Mouse (Mus musculus) midbrain, embryonic 16.5 days (tissue): Measurements from ENCODE around the gene Olfr713. TPM values are rescaled to one million over a fixed set of nuclear protein-coding genes. Genes with fewer than 3 reads are reported as not detected.

ENCODE experiments used
- ATAC-seq: fragments of 200-750 bp; cut with Nextera tagmentation; 2 replicates; pipeline ENCODE4 v1.8.0; 2017; ENCODE audit warnings: moderate TSS enrichment
- H3K27ac ChIP-seq: fragments of 300-500 bp; sonication (generic); 2 replicates; pipeline ENCODE4 v1.5.1; 2014; ENCODE audit warnings: mild to moderate bottlenecking, low read length, mixed read lengths
- H3K27me3 ChIP-seq: fragments of 300-500 bp; sonication (generic); 2 replicates; pipeline ENCODE4 v1.6.1; 2014; ENCODE audit warnings: low read depth, low read length, mixed read lengths; ENCODE audit not compliant: control insufficient read depth, insufficient read depth
- H3K36me3 ChIP-seq: fragments of 300-500 bp; sonication (generic); 2 replicates; pipeline ENCODE4 v1.6.1; 2014; ENCODE audit warnings: mild to moderate bottlenecking, low read length, moderate library complexity, mixed read lengths; ENCODE audit not compliant: control insufficient read depth, insufficient read depth
- H3K4me1 ChIP-seq: fragments of 300-500 bp; sonication (generic); 2 replicates; pipeline ENCODE4 v1.6.1; 2014; ENCODE audit warnings: mild to moderate bottlenecking, low read length, mixed read lengths; ENCODE audit not compliant: control insufficient read depth, insufficient read depth
- H3K4me2 ChIP-seq: fragments of 300-500 bp; sonication (generic); 2 replicates; pipeline ENCODE4 v1.6.1; 2014; ENCODE audit warnings: mild to moderate bottlenecking, low read length, mixed read lengths
- H3K4me3 ChIP-seq: fragments of 300-500 bp; sonication (generic); 2 replicates; pipeline ENCODE4 v1.5.1; 2014; ENCODE audit warnings: low read depth, mild to moderate bottlenecking, low read length, moderate library complexity, mixed read lengths
- H3K9ac ChIP-seq: fragments of 300-500 bp; sonication (generic); 2 replicates; pipeline ENCODE4 v1.6.1; 2014; ENCODE audit warnings: low read depth, low read length, mixed read lengths
- H3K9me3 ChIP-seq: fragments of 300-500 bp; sonication (generic); replicated peaks from 2 replicates; pipeline ENCODE4 v1.6.1; 2014; ENCODE audit warnings: mild to moderate bottlenecking, low read length, mixed read lengths; ENCODE audit not compliant: control insufficient read depth, poor library complexity, severe bottlenecking
- WGBS: fragments of 180-500 bp; shearing (Covaris S2); extraction: QIAGEN DNeasy Blood & Tissue Kit; methylation state at CpG from one replicate; pipeline ENCODE4 v1.1.7; 2014; 5-methylcytosine and 5-hydroxymethylcytosine counted together
- polyA plus RNA-seq: library from polyadenylated mRNA; unstranded; fragments of >200 nt; fragmentation: Nextera tagmentation; extraction: Ambion mirVana; gene quantifications from 2 replicates; pipeline ENCODE4 v1.2.1, GENCODE M21; 2015

The Olfr713 gene
- not detected in 2 replicates for polyA plus RNA-seq

- H3K9me3 ChIP-seq: no peaks in the 10 kb centered on the region
- WGBS: 85% methylated on average over 1 of the region's 1 CpGs
- no peaks in the 10 kb centered on the region for H3K27me3 ChIP-seq
- H3K36me3 ChIP-seq: no peaks in the 10 kb centered on the region
- H3K9ac ChIP-seq: no peak within 1 kb of the TSS
- H3K4me3 ChIP-seq: no peak within 1 kb of the TSS
- no peak within 1 kb of the TSS for H3K4me2 ChIP-seq
- no peaks in the 10 kb centered on the region for H3K4me1 ChIP-seq
- H3K27ac ChIP-seq: no peak within 1 kb of the TSS
- ATAC-seq: no peak
Observed at GRCm38 (mm10) chr7:107030874-107031273, at the start of gene Olfr713. Olfr713 (plus strand) TSS chr7:107031174.

- ATAC-seq: no peak
- Histone ChIP-seq H3K9ac (no peak overlapping the region), H3K4me2 (no peak overlapping the region), H3K4me3 (no peak overlapping the region), H3K4me1 (no peaks in the 10 kb centered on the region), H3K36me3 (no peaks in the 10 kb centered on the region), H3K27me3 (no peaks in the 10 kb centered on the region), H3K27ac (no peak overlapping the region), H3K9me3 (no peaks in the 10 kb centered on the region; the same call in 1 of the 2 replicates)
- 86% methylated on average over 3 of the region's 3 CpGs for WGBS
Observed at GRCm38 (mm10) chr7:106985236-106985635, 45.7 kb upstream of the Olfr713 start.

GRCm38 (mm10) chr7:107000798-107001197 is 30.2 kb upstream of the Olfr713 start:
- H3K36me3 ChIP-seq: no peaks in the 10 kb centered on the region
- 94% methylated on average over 7 of the region's 7 CpGs for WGBS
- H3K27me3 ChIP-seq: no peaks in the 10 kb centered on the region
- H3K9ac ChIP-seq: no peak overlapping the region
- H3K4me3 ChIP-seq: no peak overlapping the region
- no peaks in the 10 kb centered on the region for H3K9me3 ChIP-seq
- no peak overlapping the region for H3K27ac ChIP-seq
- ATAC-seq: no peak
- H3K4me1 ChIP-seq: no peaks in the 10 kb centered on the region
- no peak overlapping the region for H3K4me2 ChIP-seq

- ATAC-seq: no peak
Observed at GRCm38 (mm10) chr7:107004169-107004568, 26.8 kb upstream of the Olfr713 start.

GRCm38 (mm10) chr7:107005972-107006371 is 25.0 kb upstream of the Olfr713 start, which contains the start of gene Olfr2:
Olfr2 (minus strand) TSS chr7:107006072.
- Histone ChIP-seq H3K4me3 (no peak within 1 kb of the TSS), H3K9ac (no peak within 1 kb of the TSS), H3K27ac (no peak within 1 kb of the TSS), H3K9me3 (no peaks in the 10 kb centered on the region), H3K36me3 (no peaks in the 10 kb centered on the region), H3K27me3 (no peaks in the 10 kb centered on the region), H3K4me1 (no peaks in the 10 kb centered on the region), H3K4me2 (no peak within 1 kb of the TSS)
- no peak for ATAC-seq
- 52% methylated on average over 1 of the region's 1 CpGs for WGBS

More at GRCm38 (mm10) chr7:107004169-107004568, 26.8 kb upstream of the Olfr713 start:
- no peaks in the 10 kb centered on the region for H3K9me3 ChIP-seq
- no peak overlapping the region for H3K4me3 ChIP-seq
- no peaks in the 10 kb centered on the region for H3K27me3 ChIP-seq
- no peak overlapping the region for H3K4me2 ChIP-seq
- H3K27ac ChIP-seq: no peak overlapping the region
- no peak overlapping the region for H3K9ac ChIP-seq
- 67% methylated on average over 3 of the region's 3 CpGs for WGBS
- H3K4me1 ChIP-seq: no peaks in the 10 kb centered on the region
- no peaks in the 10 kb centered on the region for H3K36me3 ChIP-seq

- no peak for ATAC-seq
- H3K4me1 ChIP-seq: no peaks in the 10 kb centered on the region
- WGBS: 85% methylated on average over 2 of the region's 2 CpGs
Observed at GRCm38 (mm10) chr7:107039934-107040563, 9.1 kb downstream of the Olfr713 start.

GRCm38 (mm10) chr7:107043136-107043535 is 12.2 kb downstream of the Olfr713 start:
- H3K36me3 ChIP-seq: no peaks in the 10 kb centered on the region
- no peak for ATAC-seq
- H3K4me1 ChIP-seq: no peaks in the 10 kb centered on the region
- WGBS: 91% methylated on average over 3 of the region's 3 CpGs
- no peaks in the 10 kb centered on the region for H3K9me3 ChIP-seq
- H3K4me3 ChIP-seq: no peak overlapping the region
- H3K9ac ChIP-seq: no peak overlapping the region
- no peaks in the 10 kb centered on the region for H3K27me3 ChIP-seq
- H3K4me2 ChIP-seq: no peak overlapping the region
- no peak overlapping the region for H3K27ac ChIP-seq

More at GRCm38 (mm10) chr7:107039934-107040563, 9.1 kb downstream of the Olfr713 start:
- no peaks in the 10 kb centered on the region for H3K36me3 ChIP-seq
- no peaks in the 10 kb centered on the region for H3K27me3 ChIP-seq
- no peak overlapping the region for H3K4me2 ChIP-seq
- H3K4me3 ChIP-seq: no peak overlapping the region
- no peak overlapping the region for H3K9ac ChIP-seq
- H3K27ac ChIP-seq: no peak overlapping the region
- H3K9me3 ChIP-seq: no peaks in the 10 kb centered on the region

GRCm38 (mm10) chr7:107044407-107044806 is 13.4 kb downstream of the Olfr713 start:
- no peak overlapping the region for H3K4me2 ChIP-seq

GRCm38 (mm10) chr7:107045833-107046232 is 14.9 kb downstream of the Olfr713 start:
- H3K27ac ChIP-seq: no peak overlapping the region
- H3K9me3 ChIP-seq: no peaks in the 10 kb centered on the region
- 5% methylated on average over 5 of the region's 5 CpGs for WGBS
- H3K4me2 ChIP-seq: no peak overlapping the region
- H3K4me1 ChIP-seq: no peaks in the 10 kb centered on the region
- H3K9ac ChIP-seq: no peak overlapping the region
- peak; percentile 62 for ATAC-seq
- no peak overlapping the region for H3K4me3 ChIP-seq
- no peaks in the 10 kb centered on the region for H3K27me3 ChIP-seq
- no peaks in the 10 kb centered on the region for H3K36me3 ChIP-seq

More at GRCm38 (mm10) chr7:107044407-107044806, 13.4 kb downstream of the Olfr713 start:
- no peak for ATAC-seq
- Histone ChIP-seq H3K4me1 (no peaks in the 10 kb centered on the region), H3K27ac (no peak overlapping the region), H3K9me3 (no peaks in the 10 kb centered on the region), H3K9ac (no peak overlapping the region), H3K27me3 (no peaks in the 10 kb centered on the region), H3K36me3 (no peaks in the 10 kb centered on the region), H3K4me3 (no peak overlapping the region)
- 86% methylated on average over 1 of the region's 1 CpGs for WGBS
